Mouse (Mus musculus) brown adipose tissue, adult 24 weeks (tissue): ENCODE data around the gene Vwce. TPM values are rescaled to one million over a fixed set of nuclear protein-coding genes. Genes with fewer than 3 reads are reported as not detected.

Source experiments
- H3K27ac ChIP-seq: fragments of 200-500 bp; replicated peaks from 2 replicates; pipeline ENCODE4 v1.5.1; 2012; ENCODE audit warnings: low read depth, mild to moderate bottlenecking, low read length
- H3K4me1 ChIP-seq: fragments of 200-500 bp; 2 replicates; pipeline ENCODE4 v1.6.1; 2012; ENCODE audit warnings: low read length, mixed read lengths; ENCODE audit not compliant: control insufficient read depth, insufficient read depth, insufficient read length
- H3K4me3 ChIP-seq: fragments of 200-500 bp; 2 replicates; pipeline ENCODE4 v1.5.1; 2012; ENCODE audit warnings: low read depth, mild to moderate bottlenecking, low read length, moderate library complexity; ENCODE audit not compliant: insufficient read depth
- polyA plus RNA-seq: library from polyadenylated mRNA; stranded (reverse); fragments of >200 nt; gene quantifications from 2 replicates; pipeline ENCODE4 v1.2.4, GENCODE M21; 2012; ENCODE audit not compliant: missing spikeins, insufficient read depth, insufficient read length

Vwce gene
- polyA plus RNA-seq, 1 experiment = not detected

GRCm38 (mm10) chr19:10710751-10711150 lies 76.7 kb downstream of the Vwce start:
- no peak overlapping the region for H3K27ac ChIP-seq
- no peaks in the 10 kb centered on the region for H3K4me1 ChIP-seq
- H3K4me3 ChIP-seq = no peak overlapping the region

GRCm38 (mm10) chr19:10712194-10712593 lies 78.2 kb downstream of the Vwce start:
- H3K4me1 ChIP-seq = no peaks in the 10 kb centered on the region
- H3K4me3 ChIP-seq = no peak overlapping the region
- H3K27ac ChIP-seq = no peak overlapping the region

GRCm38 (mm10) chr19:10712646-10713045 lies 78.6 kb downstream of the Vwce start:
- Histone ChIP-seq H3K4me3 (no peak overlapping the region), H3K27ac (no peak overlapping the region), H3K4me1 (no peaks in the 10 kb centered on the region)

- Histone ChIP-seq H3K27ac (no peak overlapping the region), H3K4me1 (no peaks in the 10 kb centered on the region), H3K4me3 (no peak overlapping the region)
Observed at GRCm38 (mm10) chr19:10713551-10713950, 79.5 kb downstream of the Vwce start.

- Histone ChIP-seq H3K4me3 (no peak overlapping the region), H3K27ac (no peak overlapping the region), H3K4me1 (no peaks in the 10 kb centered on the region)
Observed at GRCm38 (mm10) chr19:10714168-10714567, 80.2 kb downstream of the Vwce start.

GRCm38 (mm10) chr19:10714682-10715475 lies 80.9 kb downstream of the Vwce start:
- Histone ChIP-seq H3K4me3 (no peak overlapping the region), H3K27ac (no peak overlapping the region), H3K4me1 (no peaks in the 10 kb centered on the region)

GRCm38 (mm10) chr19:10715476-10715875 lies 81.5 kb downstream of the Vwce start:
- H3K27ac ChIP-seq = no peak overlapping the region
- H3K4me3 ChIP-seq = no peak overlapping the region
- H3K4me1 ChIP-seq = no peaks in the 10 kb centered on the region

Other genes with a start within 250 kb of the Vwce start
- gene Syt7, start 245.1 kb upstream of the Vwce start, polyA plus RNA-seq = 2.3 TPM in 2 replicates
- not detected in 2 replicates for gene Lrrc10b, start 176.7 kb upstream of the Vwce start, polyA plus RNA-seq
- gene Ppp1r32, start 151.3 kb upstream of the Vwce start, polyA plus RNA-seq = not detected in 2 replicates
- 18.5 and 18.6 TPM in 2 replicates for gene Cpsf7, start 108.9 kb upstream of the Vwce start, polyA plus RNA-seq
- 57.1 and 65.5 TPM in 2 replicates for gene Sdhaf2, start 108.1 kb upstream of the Vwce start, polyA plus RNA-seq
- 11.0 and 15.9 TPM in 2 replicates for gene Tmem216, start 78.0 kb upstream of the Vwce start, polyA plus RNA-seq
- 7.2 TPM in 2 replicates for gene Cyb561a3, start 57.0 kb upstream of the Vwce start, polyA plus RNA-seq
- 5.0 and 6.6 TPM in 2 replicates for gene Tmem138, start 56.9 kb upstream of the Vwce start, polyA plus RNA-seq
- 89.1 and 92.5 TPM in 2 replicates for gene Ddb1, start 28.9 kb upstream of the Vwce start, polyA plus RNA-seq
- 8.0 and 11.4 TPM in 2 replicates for gene Tkfc, start 28.6 kb upstream of the Vwce start, polyA plus RNA-seq
- not detected in 2 replicates for gene Pga5, start 43.9 kb downstream of the Vwce start, polyA plus RNA-seq
- gene Vps37c, start 54.5 kb downstream of the Vwce start, polyA plus RNA-seq = 8.5 and 10.1 TPM in 2 replicates
- gene Cd5, start 104.8 kb downstream of the Vwce start, polyA plus RNA-seq = not detected in 2 replicates
- gene Cd6, start 195.8 kb downstream of the Vwce start, polyA plus RNA-seq = not detected in 2 replicates
- gene Slc15a3, start 205.5 kb downstream of the Vwce start, polyA plus RNA-seq = 2.1 and 2.4 TPM in 2 replicates
- 1.7 and 2.1 TPM in 2 replicates for gene Tmem132a, start 235.7 kb downstream of the Vwce start, polyA plus RNA-seq
- gene Tmem109, start 247.8 kb downstream of the Vwce start, polyA plus RNA-seq = 75.1 and 80.3 TPM in 2 replicates